Mouse (Mus musculus) 3134 (cell line): ENCODE results near the gene Ikzf3.

Source experiments
- DNase-seq: peaks from one replicate; pipeline ENCODE4 v3.0.0-alpha.2; 2011; ENCODE audit warnings: low spot score; ENCODE audit not compliant: insufficient read length; ENCODE audit errors: extremely low read depth

Gene Ikzf3

DNA sequence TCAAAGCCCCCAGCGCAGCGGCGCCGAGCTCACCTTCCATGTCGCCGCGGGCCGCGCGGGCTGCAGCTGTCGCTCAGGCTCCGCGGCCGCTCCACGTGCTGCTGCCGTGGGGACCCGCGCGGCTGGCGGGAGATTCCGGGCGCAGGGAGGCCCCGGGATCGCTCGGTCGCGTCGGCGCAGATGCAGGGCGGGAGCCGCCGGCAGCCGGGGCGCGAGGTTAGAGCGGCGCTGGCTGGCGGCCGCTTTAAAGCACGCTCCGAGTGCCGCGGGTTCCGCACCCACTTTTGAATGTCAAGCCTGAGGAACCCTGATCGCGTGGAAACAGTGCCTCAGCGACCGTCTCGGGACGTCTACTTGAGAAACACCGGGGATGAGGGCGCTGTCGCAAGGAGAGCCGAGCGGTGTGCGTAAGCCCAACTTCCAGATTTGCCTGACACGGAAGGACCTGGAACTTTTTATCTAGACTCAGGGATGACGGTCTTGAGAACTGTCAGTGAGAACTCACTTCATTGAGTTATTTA lies at the start of gene Ikzf3:
Gene Ikzf3, minus strand, starts transcription at position 321 of the 521 bp plus-strand sequence.
- DNase-seq = no peak

DNA sequence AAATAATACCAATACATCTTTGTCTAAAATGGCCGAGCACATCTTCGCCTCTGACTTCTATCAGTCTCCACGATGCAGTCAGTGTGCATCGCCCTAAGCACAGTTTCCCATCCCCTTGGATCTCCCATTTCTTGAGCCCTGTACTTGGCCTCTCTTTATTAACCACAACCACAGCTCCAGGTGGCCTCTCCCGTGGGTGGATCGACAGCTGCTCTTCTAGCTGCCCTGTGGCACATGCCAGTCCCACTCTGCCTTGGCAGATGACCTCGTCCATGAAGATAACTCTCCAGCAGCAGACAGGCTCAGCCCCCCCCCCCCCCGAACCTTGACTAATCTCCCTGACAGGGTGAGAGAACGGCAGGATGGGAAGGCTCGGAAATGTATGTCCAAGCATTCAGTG lies 49.6 kb upstream of the Ikzf3 start:
- DNase-seq = no peak

DNA sequence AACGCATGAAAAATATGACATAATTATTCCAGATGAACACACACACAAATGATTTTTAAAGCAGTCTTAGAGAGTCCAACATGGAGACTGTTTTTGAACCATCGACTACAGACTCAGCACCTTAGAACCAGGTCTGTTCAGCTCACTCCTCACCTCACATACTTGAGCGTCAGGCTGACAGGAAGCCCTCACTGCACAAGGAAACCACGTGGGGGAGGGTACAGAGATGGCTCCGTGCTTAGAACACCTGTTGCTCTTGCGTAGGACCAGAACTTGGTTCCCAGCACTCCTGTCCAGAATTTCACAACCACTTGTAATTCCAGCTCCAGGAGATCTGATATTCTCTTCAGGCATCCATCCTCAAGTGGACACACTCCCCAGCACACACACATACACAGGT lies 49.2 kb upstream of the Ikzf3 start:
- DNase-seq = no peak

DNA sequence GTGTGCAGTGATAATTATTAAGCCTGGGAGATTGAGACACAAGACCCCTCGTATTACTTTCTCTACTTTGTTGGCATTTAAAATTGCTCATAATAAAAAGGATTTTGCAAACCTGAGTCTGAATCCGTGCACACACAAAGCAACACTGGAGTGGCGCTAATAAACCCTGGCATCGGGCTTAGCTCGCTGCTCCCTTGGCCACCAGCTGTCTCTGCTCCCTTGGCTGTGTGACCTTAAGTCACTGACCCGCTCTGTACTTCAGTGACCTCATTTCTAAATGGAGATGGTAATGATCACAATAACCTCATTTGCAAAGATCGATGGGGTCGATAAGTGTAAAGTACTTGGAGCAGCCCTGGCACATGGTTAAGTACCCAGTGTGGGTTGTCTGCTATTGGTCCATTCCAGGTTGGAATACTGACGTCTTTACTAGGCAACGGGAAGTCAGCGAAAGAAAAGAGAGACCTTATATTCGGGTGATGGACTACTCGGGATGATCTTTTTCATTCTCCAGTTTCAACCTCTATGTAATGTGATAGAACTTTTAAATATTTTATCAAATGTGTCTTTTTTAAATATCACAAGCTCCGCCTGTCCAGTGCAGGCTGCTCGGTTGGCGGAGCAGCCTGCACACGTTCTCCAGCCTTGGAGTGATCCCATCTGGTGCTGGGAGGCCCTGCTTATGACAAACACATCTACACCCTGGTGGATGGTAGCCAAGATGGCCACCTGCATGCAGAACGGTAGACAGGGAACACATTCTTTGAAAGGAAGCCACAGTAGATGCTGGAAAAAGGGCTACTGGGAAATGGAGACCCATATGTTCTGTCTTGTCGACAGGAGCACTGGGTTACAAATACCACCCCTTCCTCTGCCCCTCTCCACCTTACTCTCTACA lies 45.0 kb upstream of the Ikzf3 start:
- DNase-seq = no peak

DNA sequence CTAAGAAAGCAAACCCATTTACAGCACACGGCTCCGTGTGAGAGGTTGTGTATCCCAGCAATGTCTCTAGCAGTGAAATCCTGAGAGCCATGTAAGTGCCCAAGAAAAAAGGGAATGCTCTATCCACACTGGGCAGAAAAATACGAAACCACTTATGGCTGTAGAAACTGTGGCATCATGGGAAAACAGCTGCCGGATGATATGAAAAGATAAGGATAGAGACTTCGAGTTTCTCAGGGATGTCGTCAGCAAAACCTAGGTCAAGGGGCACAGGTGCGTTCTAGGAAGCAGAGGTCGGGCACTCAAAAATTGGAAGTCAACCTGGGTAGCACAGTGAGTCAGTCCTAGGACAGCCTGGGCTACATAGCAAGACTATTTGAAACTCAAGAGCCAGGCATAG lies 43.5 kb upstream of the Ikzf3 start:
- no peak for DNase-seq

DNA sequence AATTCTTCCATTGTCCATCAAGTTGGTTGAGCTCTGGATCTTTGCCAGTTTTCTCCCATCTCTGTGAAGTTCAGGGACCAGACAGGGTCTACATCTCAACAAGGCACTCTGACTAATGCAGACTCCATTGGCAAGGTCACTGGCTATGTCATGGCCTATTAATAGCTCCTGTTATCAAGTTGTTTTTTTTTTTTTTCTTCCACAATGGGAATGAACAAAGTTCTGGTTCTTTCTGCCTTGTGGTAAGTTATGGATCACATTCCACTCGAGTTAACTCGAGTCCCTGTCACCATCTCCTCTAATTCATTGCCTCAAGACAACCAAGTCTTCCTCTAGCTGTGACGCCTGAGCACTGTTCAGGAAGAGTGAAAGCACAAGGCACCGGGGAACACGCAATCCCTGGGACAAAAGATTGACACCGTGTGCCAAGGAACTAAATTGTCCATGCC lies 43.0 kb upstream of the Ikzf3 start:
- no peak for DNase-seq

DNA sequence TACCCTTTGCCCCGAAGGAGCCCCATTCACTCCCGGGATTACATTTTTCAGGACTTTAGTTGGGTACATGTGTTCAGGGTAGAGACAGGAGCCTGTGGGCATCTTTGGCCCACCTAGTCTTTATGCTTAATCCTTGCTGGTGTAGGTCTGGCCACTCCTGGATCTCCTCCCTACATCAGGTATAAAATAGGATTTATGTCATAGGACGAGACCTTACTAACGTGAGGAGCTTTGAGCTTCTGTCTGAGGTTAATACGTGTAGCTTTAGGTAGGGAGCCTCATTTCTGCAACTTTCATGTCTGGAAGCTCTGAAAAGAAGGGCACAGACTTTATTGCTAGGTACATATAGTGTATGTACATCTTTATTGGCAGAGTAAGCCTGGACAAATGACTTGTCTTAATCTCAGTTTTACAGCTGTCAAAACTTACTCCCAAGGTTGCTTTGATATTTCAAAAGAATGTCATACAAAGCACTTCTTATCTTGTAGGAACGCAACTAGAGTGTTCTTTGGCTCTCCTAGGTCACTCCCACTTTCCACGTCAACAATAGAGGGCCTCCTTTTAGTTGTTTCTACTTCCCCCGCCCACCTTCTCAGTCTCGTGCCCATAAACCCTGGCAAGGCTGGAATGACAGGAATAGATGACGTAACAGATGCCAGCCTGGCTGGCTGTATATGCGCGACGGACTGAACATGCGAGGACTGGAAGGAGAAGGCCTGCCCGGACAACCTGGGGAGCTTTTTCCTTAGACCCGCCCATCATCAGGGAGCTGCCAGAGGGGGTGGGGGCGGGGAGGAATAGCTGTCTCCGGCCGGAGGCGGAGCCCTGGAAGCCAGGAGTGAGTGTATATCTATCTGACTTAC lies 42.1 kb upstream of the Ikzf3 start:
- peak; percentile 92 for DNase-seq

DNA sequence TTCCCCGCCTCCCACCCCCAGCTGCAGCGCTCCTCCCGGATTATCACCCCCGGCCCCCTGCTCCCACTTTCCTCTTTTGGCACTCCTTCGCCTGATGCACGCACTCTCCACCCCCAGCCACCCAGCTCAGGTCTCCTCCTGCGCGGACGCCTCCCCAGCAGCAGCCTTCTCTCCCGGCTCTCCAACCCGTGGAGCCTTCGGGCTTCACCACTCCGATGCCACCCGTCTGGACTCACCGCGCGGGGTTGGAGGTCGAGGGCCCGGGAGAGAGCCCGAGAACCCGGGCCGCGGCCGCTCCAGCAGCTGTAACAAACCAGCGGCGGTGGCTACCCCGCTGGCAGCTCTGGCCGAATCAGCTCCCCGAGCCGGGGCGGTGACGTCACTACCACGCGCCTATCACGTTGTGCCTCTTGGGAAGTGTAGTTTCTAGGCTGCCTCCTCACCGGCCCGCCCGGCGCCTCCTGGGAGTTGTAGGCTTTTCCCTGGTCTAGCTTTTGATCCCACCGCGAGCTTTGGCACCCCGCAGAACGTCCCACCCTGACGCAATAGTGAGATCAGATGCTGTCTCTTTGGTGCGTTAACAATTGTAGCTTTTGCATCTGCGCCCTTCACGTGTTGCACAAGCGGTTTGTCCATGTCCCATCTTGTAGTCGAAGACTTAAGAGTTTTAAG lies 41.2 kb upstream of the Ikzf3 start, which contains the start of gene Ormdl3:
Gene Ormdl3, minus strand, starts transcription at position 477 of the 672 bp plus-strand sequence.
- peak; percentile 93 for DNase-seq

DNA sequence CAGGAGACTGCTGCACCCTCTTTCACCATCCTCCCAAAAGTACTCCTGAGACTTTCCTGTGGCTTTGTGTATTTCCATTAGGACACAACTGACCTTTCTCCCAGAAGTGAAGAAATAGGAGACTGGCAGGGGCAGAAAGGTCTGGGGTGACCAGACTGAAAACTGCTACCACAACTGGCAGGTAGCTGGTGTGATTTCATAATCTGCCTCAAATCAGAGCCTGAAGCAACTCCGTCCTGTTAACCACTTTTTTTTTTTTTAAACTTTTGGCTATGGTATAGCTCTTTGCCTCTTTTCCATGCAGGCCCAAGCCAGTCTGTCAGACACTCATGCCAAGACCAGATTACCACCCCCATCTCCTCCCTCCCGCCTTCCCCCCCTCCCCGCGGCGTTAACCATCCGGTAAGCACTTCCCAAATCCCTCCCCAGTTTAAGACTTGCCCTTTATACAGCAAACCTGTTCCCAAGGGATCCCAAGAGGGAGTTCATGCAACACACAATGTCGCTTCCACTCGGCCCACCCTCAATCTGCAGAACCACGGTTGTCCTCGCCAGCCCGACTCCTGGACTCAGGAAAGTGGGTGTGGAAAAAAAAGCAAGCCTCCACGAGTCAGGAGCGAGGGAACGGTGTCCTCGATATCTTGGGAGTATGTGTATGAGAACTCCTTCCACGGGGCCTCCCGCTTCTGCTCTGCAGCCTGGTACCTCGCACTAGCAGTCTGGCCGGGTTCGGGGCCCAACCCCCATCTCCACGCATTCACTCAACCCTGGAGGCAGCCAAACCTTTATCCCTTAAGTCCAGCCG lies 40.5 kb upstream of the Ikzf3 start:
- peak; percentile 52 for DNase-seq

DNA sequence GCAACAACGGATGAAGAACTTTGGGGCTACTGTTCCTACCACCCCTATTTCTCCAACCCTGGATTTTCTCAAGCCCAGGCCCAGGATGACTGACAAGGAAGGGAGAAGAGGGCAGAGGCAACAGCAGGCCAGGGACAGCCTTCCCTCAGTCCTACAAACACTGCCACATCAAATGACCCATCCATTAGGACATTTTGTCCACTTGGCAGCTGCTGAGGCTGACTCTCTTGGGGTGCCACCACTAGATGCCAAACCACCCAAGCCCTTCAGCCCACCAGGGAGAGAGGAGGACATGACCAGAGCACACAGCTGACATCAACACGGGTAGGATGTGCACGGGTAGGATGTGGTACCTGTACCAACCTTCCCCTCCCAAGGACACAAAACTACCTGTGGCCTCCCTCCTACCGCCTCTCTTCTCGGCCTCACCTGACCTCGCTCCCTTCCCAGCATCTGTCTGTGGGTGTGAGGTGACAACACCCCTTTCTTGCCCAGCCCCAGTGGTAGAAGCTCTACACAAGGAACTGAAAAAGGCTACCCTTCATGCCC lies 38.9 kb upstream of the Ikzf3 start:
- no peak for DNase-seq

DNA sequence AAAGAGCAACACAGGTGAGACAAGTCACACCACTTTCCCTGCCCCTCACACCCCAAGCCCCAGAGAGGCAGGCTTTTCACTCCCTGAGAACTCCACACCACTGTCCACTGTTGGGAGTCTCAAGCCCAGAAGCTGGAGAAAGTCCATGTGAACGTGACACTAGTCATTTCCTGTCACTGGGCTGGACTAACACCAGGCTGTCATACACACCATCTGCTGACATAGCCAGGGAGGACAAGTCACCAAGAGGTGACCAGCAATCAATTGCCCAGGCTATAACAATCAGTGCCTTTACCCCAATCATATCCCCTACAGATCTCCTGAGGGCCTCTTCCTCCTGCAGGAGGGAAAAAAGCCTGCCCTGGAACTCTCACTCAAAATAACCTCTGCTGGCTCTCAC lies 38.3 kb upstream of the Ikzf3 start:
- DNase-seq = no peak

DNA sequence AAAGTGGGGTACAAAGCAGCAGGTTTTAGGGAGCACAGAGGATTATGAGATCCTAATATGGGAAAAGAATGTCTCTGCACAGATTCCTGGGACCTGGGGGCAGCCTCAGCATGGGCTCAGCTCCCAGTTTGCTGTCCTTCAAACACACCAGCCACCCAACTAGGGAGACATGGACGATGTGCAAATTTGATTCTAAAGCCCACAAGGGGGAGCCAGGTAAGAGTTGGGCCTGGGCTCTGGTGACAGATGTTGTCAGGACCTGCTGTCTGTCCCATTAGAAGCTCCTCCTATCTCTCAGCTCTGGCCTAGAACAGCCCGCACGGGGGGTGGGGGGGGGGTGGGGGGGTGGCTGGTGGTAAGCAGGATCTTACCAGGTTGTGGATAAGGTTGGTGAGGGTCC lies 37.7 kb upstream of the Ikzf3 start:
- DNase-seq = no peak

DNA sequence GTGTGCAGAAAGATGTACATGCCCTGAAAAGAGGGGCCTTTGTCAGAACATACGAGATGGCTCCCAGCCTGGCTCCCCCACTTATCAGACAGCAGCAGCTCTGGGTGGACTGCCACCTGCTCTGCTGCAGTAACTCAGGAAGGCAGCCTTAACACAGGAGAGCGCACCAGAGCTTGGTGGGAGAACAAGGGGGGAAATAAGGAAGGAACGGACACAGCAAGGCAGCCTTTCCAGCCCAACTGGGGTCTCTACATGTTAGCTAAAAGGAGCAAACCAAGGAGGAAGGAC lies 37.4 kb upstream of the Ikzf3 start:
- no peak for DNase-seq

DNA sequence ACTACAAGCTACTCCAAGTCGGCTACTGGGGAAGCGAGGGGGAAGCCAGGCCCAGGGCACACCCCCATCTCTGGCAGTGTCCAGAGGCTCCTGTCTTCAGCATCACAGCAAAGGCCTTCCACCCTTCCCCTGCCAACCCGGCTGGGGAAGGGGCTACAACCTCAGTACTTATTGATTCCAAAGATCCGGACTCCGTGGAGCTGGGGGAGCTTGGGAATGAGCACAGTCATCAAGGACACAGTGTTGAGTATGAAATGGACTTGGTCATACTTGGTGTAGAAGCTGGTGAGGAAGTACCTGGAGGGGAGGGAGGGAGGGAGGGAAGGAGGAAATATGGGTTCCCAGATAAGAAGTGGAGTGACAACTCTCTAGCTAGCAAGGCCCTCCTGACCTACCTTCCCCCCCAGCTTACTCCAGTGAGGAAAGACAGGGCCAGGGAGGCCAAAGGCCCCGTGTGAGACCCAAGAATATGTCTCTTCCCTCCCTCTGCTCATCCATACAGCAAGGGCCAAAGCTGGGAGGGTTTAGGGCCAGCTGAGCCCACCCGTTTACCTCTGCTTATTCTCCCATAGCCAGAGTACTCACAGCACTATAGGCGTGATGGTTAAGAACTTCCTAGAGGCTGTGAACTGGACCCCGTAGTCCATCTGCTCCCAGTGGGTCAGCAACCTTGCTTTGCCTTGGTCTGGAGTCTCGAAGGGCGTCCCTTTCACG lies 36.9 kb upstream of the Ikzf3 start:
- DNase-seq = no peak

DNA sequence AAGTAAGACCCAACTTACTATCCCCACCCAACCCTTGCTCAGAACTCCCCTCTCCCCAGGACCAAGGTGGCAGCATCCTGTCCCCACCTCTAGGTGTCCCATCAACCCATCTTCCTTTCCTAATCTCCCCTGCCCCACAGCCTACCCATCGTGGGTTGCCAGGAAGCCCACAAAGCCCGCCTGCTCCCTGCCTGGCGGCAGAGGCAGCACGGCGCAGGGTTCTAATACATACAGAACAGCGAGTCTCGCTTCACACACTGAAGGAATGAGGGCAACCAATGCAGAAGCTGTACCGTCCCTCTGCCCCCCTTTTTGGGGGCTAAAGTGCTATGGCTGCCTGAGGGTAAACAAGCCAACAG lies 36.2 kb upstream of the Ikzf3 start:
- DNase-seq = no peak

DNA sequence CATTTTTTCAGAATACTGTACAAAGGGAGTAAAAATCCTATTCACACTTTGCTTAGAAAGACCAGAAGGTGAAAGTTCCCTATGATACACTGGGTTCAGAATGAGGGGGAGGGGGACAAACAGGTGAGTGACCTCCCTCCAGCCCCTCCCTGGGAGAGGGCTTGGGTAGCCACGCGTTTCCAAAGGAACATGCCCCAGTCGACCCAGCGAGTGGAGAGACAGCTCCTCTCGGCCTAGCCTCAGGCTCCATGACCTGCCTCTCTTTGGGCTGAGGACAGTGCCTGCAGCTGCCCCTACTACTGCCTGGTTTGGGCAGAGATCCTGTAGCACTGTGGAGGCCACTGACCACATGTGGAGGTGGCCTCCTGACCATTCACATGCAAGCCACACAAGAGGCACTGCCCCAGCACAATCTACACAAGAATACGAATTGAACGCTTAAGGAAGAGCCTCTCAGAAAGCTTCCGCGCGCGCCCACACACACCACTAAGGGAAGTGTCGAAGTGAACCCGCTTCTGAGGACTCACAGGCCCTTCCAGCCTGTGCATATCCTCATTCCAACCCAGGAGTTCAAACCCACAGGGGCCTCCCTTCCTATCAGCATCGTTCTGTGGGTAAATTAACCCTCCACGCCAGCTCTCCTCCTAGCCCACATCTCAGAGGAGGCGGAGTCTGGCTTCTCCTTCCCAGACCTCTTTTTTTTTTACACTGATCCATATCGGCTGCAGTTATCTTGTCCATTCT lies 35.6 kb upstream of the Ikzf3 start:
- no peak for DNase-seq

DNA sequence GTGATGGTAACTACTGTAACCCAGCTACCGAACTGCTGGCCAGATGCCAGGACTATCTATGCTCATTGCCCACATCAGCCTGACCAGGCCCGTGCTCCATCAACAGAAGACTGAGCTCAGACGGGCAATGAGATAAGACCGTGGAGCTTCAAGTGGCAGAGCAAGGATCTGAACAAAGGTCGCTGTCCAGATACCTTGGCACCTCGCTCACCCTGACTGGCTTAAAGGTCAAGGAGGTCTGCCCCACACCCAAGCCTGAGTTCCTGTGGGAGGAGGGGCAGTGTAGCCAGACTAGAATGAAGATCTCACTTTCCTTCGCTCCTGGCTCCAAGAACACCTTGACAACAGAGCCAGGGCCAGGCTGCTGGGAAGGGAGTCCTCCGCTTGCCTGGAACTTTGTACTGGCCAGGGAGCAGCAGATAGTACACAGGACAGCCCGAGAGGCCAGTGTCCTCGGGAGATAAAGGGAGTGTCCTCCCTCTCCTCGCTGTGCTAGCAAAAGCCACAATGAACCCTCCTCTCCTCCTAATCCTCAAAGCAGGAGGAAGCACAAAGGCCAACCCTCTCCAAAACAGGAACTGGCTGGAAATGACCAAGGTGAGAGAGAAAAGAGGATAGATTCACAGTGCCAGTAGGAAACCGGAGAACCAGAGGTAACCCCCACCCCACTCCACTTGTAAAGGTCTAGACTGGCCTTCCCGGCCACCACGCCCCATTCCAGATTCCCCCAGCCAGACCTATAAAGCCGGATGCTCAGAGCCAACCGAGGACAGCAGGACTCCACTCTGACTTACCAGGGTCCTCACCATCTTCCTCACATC lies 34.7 kb upstream of the Ikzf3 start:
- no peak for DNase-seq

DNA sequence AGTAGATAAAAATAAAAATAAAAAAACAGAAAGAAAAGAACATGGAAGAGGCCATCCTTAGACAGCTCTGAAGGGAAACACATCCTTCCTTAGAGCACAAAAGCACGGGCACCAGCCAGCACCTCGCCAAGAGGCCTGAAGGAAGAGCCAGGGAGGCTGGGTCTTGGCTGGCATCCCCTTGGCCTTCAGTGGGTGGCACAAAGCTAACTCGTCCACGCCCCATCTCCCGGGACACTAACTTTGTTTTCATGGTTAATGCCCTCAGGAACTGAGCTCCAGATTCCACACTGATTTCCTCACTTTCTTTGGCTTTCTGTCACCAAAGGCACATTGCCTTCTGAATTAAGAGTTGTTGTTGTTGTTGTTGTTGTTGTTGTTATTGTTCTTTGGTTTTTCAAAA lies 31.9 kb upstream of the Ikzf3 start:
- DNase-seq = no peak
